Mouse (Mus musculus) layer of hippocampus, postnatal 14 days (tissue): ENCODE measurements around the gene Bst1. TPM values are rescaled to one million over a fixed set of nuclear protein-coding genes. Genes with fewer than 3 reads are reported as not detected.

ENCODE experiments used
- DNase-seq, 2 experiments: peaks; one replicate each; pipeline ENCODE4 v3.0.0; 2021 to 2022; ENCODE audit warnings: low spot score in 2 of 2, mixed read lengths in 1 of 2
- total RNA-seq, 2 experiments: library from RNA; stranded (reverse); gene quantifications; 2 replicates each; pipeline ENCODE4 v1.2.3; 2021

Gene Bst1
- total RNA-seq, 2 experiments from 2014 or later: 0.17 to 0.28 TPM

DNA sequence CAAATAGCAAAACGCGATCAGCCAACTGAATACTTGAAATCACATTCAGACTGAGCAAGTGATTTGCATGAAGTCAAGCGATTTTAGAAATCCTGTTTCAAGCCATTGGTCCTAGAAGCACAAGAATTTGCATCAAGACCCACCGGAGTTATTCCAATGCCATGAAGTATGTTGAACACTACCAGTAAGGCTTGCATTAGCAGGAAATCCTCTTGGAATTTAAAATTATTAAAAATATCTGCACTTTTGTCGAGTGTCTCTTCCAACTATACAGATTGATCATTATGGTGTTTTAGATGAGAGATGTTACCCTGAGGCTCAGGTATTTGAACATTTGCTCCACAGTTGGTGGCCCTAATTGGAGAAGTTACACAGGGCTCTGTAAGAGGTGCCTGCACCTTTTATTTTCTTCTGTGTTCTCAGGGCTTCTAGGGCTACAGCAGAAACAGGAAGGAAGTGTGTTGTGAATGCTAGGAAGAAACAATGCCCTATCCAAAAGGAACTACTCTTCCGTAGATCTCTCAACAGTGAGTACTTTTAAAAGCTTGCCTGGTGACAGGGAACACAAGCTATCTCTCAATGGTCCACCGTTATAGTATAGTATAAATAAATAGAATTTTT is 35.3 kb downstream of the Bst1 start:
- no peak for DNase-seq

DNA sequence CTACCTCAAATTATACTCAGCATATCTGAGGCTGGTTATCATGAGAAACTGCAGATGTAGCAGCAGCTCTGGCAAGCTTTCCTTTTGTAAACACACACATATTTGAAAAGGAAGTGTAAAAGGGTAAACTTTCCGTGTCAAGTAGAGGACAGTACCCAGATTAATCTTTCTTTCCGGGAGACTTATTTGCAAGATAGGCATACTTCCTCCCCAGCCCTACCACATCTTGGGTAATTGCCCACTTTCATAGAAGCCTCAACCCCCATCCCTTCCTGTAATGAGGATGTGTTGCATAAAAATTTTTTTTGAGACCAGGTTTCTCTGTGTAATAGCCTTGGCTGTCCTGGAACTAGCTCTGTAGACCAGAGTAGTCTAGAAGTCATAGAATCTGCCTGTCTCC is 37.1 kb downstream of the Bst1 start:
- no peak for DNase-seq

DNA sequence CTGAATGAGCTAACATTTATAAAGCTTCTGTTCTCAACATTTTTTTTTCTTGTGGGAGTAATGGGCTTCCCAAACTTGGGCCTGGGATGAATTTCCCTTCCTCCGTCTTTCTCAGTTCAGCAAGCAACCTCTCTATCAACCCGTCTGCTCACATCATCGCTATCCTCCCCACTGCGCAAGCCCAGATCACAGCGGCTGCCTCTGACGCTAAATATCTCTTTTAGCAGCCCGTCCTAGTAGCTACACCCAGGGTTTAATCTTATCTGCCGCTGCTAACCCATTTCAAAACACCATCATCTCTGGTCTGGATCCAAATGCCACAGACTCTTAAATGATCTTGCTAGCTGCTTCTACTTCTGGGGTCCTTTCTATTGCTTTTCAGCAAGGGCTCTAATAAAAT is 41.0 kb downstream of the Bst1 start:
- no peak for DNase-seq

DNA sequence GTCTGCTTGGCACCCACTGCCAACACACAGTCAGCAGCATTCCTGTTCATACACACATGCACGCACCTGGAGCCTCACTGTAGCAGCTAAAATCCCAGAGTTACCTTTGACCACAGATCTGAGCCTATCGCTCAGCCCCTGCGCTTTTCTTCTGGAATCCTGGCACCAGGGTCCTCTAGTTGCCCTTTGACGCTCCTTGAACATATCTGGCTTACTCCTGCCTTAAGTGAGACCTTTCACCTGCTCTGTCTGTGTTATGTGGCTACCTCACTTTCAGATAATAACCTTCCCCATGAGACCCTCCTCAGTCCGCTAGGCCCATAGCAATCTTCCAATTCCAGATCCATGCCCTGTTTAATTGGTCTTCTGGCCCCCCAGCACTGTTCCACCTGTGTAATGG is 41.4 kb downstream of the Bst1 start:
- no peak for DNase-seq

DNA sequence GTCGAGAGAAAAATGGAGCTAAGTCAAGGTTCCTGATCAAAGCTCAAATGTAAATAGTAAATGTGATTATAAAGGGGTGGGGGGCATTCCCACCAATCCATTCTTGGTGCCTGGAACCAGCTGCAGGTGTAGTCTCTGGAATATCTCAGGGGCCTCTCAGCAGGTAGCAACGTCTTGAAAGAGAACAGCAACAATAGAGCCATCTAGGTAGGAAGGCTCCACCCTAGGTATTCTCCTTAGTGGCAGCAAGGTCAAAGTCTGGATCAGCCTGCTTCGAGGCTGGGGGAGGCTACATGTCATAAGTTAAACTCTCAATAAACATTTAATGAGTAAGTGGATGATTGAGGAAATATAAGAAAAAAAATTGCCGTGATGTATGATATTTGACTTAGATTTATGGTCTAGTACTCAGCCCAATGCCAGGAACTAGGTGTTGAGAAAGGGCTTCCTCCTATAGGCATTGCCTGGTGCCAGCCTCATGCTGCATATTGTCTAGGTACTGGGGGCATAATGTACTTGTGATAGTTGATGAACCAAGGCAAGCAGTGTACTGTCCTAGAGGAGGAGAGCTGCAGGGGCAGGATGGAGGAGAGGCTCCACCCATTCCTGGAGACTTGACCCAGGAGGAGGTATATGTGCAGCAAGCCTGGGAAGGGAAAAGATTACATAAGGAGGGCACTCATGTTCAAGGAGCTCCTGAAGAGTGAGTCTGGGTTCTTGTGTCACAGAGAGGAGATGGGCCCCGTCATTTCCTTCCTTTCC is 42.2 kb downstream of the Bst1 start:
- DNase-seq: no peak

DNA sequence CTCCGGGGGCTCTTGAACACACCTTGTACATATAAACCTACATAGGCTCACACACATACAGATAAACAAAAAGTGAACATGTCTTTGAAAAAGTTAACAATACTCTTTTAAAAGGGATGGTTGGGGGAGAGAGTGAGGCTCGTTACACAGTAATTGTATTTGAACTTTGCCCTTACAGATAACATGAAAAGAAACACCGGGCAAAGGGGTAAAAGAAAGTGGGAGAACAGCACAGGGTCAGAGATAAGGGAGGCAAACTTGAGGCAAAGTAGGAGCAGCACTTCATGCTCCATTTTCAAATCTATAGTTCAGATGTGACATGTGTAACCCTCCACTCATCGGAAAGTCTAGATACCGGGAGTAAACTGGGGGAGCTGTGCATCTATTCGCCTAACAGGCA is 45.0 kb downstream of the Bst1 start:
- DNase-seq: no peak

DNA sequence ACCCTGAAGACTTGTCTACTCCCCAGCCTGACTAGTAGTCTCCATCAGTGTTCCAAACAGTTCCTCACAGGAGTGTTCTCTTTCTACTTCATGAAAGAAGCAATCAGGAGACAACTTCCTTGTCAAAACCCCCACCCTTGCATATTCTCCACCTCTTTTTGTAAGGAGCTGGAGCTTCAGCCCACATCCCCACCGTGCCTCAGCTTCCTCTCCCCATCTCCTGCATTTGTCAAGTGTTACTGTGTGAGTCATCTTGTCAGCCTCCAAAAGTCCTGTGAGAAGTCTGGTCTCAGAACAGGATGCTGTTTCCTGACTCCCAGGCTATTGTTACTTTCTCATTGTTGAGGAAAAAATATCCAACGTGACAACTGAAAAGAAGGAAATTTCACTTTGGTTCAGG is 46.6 kb downstream of the Bst1 start:
- DNase-seq: no peak

DNA sequence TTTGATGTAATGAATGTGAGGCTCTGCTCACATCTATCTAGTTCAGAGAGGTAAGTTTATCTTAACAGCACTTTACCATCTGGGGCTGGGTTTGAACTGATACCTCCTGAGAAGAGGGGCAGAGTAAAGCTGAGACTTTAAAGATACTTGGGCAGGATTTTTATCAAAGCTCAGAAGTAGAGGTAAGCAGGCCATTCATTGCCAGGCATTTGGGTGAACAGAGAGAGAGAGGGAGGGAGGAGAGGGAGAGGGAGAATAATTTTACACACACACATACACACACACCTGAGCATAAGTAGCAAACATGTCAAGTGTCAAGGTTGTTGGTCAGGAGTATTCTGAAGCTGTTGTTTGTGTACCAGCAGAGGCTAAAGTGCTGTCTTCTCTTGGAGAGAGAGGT is 49.6 kb downstream of the Bst1 start, which contains the start of gene Cd38:
Cd38 (plus strand) TSS at position 301 of the 400 bp plus-strand sequence.
- DNase-seq: no peak

DNA sequence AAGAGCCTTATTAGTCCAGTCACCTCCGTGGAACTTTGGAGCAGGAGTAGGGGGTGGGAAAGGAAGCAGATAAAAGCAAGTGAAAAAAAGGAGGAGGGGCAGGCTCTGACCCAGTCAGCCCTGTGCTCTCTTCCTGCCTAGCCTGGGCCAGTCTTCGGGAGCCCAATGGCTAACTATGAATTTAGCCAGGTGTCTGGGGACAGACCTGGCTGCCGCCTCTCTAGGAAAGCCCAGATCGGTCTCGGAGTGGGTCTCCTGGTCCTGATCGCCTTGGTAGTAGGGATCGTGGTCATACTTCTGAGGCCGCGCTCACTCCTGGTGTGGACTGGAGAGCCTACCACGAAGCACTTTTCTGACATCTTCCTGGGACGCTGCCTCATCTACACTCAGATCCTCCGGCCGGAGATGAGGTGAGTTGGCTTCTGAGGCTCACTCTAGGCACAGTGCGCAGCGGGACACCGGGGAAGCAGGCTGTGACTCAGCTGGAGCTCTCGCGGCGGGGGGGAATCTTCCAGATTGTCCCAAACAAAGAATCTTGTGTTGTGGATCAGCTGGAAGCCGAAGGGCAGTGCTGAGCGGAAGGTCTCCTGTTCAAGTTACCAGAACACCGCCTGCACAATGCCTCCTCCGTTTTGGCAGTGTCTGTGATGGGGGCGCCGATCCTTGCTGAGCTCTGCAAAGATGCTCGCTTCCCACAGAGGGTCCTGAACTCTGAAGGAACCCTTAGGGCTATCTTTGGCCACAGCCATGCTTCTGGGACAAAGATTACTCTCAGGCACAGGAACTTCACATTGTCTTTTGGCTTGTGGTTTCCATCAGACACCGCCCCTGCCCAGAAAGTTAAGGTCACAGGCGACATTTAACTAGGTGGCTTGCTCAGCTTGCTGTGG is 50.3 kb downstream of the Bst1 start:
- DNase-seq: peak in 1 of 2 experiments; percentile 12

DNA sequence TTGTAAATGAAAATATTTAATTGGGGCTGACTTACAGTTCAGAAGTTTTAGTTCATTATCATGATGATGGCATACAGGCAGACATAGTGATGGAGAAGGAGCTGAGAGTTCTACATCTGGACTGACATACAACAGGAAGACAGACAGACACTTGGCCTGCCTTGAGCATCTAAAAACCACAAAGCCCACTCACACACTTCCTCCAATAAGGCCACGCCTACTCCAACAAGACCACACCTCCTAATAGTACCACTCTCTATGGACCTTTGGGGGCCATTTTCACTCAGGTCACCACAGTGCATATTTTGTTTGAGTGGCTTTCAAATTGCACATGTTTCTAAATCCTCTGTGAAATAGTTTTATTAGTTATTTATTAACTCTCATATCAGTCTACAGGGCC is 53.2 kb downstream of the Bst1 start:
- DNase-seq: no peak

DNA sequence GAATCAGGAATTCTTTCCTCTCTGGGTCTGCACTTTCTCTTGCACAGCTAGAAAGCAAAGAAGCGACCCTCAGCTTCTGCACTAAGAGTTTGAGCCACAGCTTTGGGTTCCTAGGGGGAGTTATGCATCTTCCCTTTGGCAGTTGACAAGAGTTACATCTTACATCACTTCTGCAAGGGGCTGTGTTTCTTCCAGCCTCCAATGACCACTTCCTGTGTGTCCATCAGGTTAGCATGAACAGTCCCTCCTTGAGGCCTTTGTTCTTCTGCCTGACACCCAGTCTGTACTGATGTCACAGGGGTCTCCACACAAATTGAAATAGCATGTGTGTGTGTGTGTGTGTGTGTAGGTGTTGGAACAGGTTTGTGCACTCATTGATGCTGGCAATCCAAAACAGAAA is 54.0 kb downstream of the Bst1 start:
- DNase-seq: no peak

DNA sequence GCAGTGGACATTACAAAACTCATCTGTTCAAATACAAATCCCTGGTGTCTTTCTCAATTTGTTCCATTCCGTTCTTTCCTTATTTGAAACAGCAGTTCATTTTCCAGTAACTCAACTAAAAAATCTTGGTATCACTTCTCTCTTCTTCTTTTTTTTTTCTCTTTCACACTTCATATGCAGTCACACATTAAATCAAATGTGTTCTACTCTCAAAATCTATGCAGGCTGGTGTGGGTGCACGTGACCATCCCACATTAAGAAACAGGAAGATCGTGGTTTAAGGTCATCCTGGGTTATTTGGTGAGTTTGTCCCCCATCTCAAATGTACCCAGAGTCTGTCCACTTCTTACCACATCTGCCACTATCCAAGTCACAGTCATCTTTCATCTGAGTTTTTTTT is 63.3 kb downstream of the Bst1 start:
- no peak for DNase-seq

DNA sequence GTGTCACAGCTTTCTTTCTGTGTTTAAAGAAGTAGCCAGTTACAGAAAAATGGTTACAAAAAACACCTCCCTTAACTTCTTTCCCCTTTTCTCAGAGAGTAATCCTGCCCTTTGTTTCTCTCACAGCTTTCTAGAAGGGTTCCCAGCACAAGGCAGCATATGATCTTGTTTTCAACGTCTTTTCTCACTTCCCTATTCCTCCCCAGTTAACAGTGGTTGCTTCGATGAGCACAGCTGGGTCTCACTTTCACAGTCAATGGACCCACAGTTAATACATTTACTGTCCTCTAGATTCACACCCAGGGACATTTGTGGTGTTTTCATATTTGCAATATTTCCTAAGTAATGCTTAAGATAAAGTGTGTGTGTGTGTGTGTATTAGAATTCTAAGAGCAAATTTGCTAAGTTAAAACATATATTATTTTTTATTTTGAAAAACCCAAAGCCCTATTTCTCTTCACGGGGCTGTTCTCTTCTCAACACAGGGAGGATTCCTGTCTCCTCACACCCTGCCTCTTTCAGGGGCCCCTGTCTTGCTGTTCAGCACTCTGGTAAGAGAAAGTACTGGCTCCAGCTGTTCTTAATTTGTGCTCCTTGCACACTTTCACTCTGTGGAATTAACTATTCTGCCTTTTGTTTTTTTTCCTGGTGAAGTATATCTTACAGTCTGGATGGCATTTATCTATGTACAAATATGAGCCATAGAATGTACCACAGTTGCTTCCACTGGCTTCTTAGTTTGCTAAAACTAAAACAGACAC is 66.6 kb downstream of the Bst1 start:
- DNase-seq: no peak

DNA sequence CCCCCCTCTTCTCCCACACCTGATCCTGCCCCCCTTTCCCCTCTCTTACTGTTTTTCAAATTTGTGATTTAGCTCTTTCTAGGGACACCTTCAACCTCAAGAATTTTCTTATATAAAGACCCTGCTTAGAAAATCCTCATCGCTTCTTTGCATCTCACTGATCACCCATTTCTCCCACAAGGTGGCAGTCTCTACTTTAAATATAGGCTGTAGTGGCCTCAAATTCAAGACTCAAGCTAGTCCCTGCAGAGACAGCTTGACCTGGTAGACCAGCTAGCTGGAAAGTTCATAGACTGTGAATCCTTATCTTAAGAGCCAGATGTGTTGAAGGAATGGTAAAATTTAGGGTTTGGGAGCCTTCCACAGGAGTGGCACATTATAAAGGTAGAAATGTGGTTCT is 73.7 kb downstream of the Bst1 start:
- peak; percentile 16 to 62 for DNase-seq

Other genes with a start within 250 kb of the Bst1 start
- gene Cc2d2a, start 156.5 kb upstream of the Bst1 start, total RNA-seq: 10 to 100 TPM; 13.9 to 15.2 TPM
- 10 to 100 TPM; 76.8 to 85.7 TPM for gene Fbxl5, start 2.8 kb downstream of the Bst1 start, total RNA-seq
- 10 to 100 TPM; 13.2 to 14.4 TPM for gene Cd38, start 49.7 kb downstream of the Bst1 start, total RNA-seq
- gene Gm7879, start 94.3 kb downstream of the Bst1 start, total RNA-seq: 10 to 100 TPM; 12.0 to 12.6 TPM
- 1 to 10 TPM; 1.3 to 1.8 TPM for gene Fgfbp1, start 162.9 kb downstream of the Bst1 start, total RNA-seq